Mouse (Mus musculus) megakaryocyte-erythroid progenitor cell, adult 5 weeks (primary cell): ENCODE measurements around the gene Krtap26-1. TPM values are rescaled to one million over a fixed set of nuclear protein-coding genes. Genes with fewer than 3 reads are reported as not detected.

Experiments
- polyA plus RNA-seq: library from polyadenylated mRNA; stranded (reverse); fragments of >175 nt; gene quantifications from 2 replicates; pipeline ENCODE4 v1.2.3, GENCODE M21; 2012

Krtap26-1 gene
- polyA plus RNA-seq, result not detected in 2 replicates

DNA sequence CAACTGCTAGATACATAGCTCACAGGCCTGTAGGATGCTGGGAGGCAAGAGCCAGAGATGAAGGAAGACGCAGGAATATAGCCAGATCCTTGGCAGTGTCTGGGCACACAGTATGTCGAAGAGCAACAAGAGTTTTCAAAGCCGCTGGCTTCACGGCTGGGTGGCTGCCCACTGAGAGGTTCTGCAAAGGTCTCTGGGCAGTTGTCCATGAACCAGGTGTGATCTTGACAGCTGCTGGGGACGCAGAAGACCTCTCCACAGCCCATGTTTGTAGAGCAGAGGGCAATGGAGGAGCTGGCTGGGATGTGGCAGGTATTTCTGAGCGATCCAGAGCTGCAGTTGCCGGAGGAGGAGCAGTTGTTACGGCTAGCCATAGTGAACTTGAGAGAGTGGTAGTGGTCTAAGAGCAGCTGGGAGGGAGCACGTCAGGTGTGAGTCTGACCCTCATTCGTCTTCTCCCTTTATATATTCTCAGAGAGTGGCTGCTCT lies at the start of gene Krtap26-1:
TSS of gene Krtap26-1 (minus strand) at position 439 of the 489 bp plus-strand sequence.

DNA sequence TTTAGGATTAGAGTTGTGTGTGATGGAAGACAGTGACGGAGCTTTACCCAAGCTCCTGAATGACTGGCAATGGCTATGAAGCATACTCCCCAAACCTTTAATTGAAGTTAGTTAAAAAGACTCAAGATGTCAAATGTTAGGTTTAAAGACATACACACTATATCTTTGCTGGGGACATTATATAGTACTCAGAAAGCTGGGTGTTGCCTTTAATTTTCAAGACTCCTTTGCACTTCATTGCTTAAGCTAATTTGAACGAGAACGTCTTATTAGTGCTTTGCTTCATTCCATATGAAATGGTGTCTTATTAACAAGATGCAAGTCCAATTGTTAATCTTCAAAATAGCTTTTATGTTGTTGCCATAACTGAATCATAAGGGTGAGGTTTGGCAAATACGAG lies 24.0 kb upstream of the Krtap26-1 start, which contains the start of gene Krtap27-1:
TSS of gene Krtap27-1 (minus strand) at position 101 of the 400 bp plus-strand sequence.

GRCm38 (mm10) chr16:88627566-88627965 lies 20.0 kb downstream of the Krtap26-1 start, which contains the start of gene 2310079G19Rik:
TSS of gene 2310079G19Rik (minus strand) at chr16:88627666.

DNA sequence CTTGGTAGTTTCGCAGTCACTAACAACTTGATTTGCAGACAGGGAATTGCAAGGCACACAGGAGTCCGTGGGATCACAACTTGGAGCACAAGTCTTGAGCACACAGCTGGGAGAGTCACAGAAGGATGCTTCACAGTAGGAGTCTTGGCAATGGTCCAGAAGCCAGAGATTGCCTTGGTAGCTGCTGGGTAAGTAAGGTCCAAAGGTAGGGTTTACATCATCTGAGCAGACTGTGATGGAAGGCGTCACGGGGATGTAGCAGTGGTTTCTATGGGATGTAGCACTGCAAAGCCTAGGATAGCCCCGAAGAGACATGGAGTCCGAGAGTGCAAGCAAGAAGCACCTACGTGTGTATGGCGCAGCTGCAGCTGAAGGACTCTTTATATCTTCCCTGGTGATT lies 35.7 kb downstream of the Krtap26-1 start, which contains the start of gene Krtap24-1:
TSS of gene Krtap24-1 (minus strand) at position 358 of the 400 bp plus-strand sequence.

Other genes starting within 250 kb of the Krtap26-1 start
- gene Cldn17, start 140.8 kb downstream of the Krtap26-1 start, polyA plus RNA-seq, result not detected in 2 replicates
- gene Cldn8, start 84.6 kb downstream of the Krtap26-1 start, polyA plus RNA-seq, result not detected in 2 replicates
- gene Krtap24-1, start 35.5 kb downstream of the Krtap26-1 start, polyA plus RNA-seq, result not detected in 2 replicates
- gene 2310079G19Rik, start 20.1 kb downstream of the Krtap26-1 start, polyA plus RNA-seq, result not detected in 2 replicates
- not detected in 2 replicates for gene Krtap27-1, start 23.9 kb upstream of the Krtap26-1 start, polyA plus RNA-seq
- gene 2310061N02Rik, start 60.2 kb upstream of the Krtap26-1 start, polyA plus RNA-seq, result not detected in 2 replicates
- gene Krtap13-1, start 81.1 kb upstream of the Krtap26-1 start, polyA plus RNA-seq, result 0.13 TPM in 1 of 2 replicates, not detected in the other
- 0.10 TPM in 1 of 2 replicates, not detected in the other for gene Krtap13, start 103.8 kb upstream of the Krtap26-1 start, polyA plus RNA-seq
- not detected in 2 replicates for gene 2310034C09Rik, start 111.1 kb upstream of the Krtap26-1 start, polyA plus RNA-seq
- not detected in 2 replicates for gene 2310057N15Rik, start 126.4 kb upstream of the Krtap26-1 start, polyA plus RNA-seq
- not detected in 2 replicates for gene Gm5965, start 130.1 kb upstream of the Krtap26-1 start, polyA plus RNA-seq
- gene Gm20741, start 164.4 kb upstream of the Krtap26-1 start, polyA plus RNA-seq, result not detected in 2 replicates
- not detected in 2 replicates for gene Krtap15, start 172.4 kb upstream of the Krtap26-1 start, polyA plus RNA-seq
- gene Krtap14, start 178.3 kb upstream of the Krtap26-1 start, polyA plus RNA-seq, result not detected in 2 replicates
- not detected in 2 replicates for gene Krtap19-1, start 221.6 kb upstream of the Krtap26-1 start, polyA plus RNA-seq
- not detected in 2 replicates for gene Krtap19-2, start 226.5 kb upstream of the Krtap26-1 start, polyA plus RNA-seq
- not detected in 2 replicates for gene Krtap19-3, start 230.2 kb upstream of the Krtap26-1 start, polyA plus RNA-seq
- gene Krtap19-4, start 237.3 kb upstream of the Krtap26-1 start, polyA plus RNA-seq, result not detected in 2 replicates
- gene Krtap19-5, start 248.7 kb upstream of the Krtap26-1 start, polyA plus RNA-seq, result not detected in 2 replicates